Mouse (Mus musculus): ENCODE results near the gene Crim1. TPM values are rescaled to one million over a fixed set of nuclear protein-coding genes. Genes with fewer than 3 reads are reported as not detected.

Crim1 gene
- 2.5 and 3.2 TPM in 2 replicates for polyA plus RNA-seq (2015; fragmentation: Nextera tagmentation; extraction: Ambion mirVana)

DNA sequence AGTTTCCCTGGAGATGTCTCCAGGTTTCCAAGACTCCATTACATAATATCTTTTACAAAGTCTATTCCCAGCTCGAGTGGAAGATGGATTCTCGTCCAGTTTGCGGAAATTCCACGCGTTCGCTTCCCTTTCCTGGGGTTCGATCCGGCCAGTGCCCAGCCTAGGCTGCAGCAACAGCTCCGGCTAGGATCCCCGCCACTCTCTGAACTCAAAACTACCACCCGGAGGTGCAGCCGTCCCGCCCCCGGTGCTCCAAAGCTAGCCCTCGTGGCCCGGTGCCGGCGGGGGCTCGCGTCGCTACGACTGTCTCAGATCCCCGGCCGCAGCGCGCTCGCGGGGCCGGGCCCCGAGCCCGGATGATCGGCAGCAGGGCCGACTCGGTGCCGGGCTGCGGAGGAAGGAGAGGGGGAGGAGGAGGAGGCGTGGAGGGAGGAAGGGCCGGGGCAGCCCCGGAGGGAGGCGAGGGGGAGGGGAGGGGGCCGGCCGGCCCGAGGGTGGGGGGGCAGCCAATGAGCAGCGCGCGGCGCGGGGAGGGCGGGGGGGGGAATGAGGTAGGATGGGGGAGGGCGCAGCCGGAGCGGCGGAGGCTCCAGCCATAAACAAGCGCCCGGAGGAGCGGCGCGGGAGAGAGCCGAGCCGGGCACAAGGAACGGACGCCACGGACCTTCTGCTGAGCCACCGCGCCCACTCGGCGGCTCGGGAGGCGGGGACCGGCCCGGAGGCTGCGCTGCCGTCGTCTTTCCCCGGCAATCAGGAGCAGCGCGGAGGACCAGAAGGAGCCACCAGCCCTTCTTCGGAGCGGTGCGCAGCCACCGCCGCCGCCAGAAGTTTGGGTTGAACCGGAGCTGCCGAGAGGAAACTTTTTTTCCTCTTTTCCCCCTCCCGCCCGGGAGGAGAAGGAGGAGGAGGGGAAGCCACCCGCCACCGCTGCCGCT is at the start of gene Crim1:
Crim1 (plus strand) TSS at position 623 of the 935 bp plus-strand sequence.
- Histone ChIP-seq H3K9ac (peak within 1 kb of the TSS; percentile 83), H3K9me3 (replicated peaks) (no peaks in the 10 kb centered on the region), H3K27me3 (peaks cover 7% of the 10 kb centered on the region; the same call in 1 of the 2 replicates), H3K4me3 (peak within 1 kb of the TSS; percentile 87), H3K27ac (peak within 1 kb of the TSS; percentile 93), H3K4me2 (peak within 1 kb of the TSS; percentile 99), H3K36me3 (no peaks in the 10 kb centered on the region), H3K4me1 (replicated peaks) (peaks cover 37% of the 10 kb centered on the region)
- peak; percentile 85 for ATAC-seq (replicated peaks; ENCODE audit: insufficient number of reproducible peaks, insufficient read depth, low FRiP score, low read depth)
- WGBS, result under 1% methylated on average over 74 of the region's 90 CpGs

DNA sequence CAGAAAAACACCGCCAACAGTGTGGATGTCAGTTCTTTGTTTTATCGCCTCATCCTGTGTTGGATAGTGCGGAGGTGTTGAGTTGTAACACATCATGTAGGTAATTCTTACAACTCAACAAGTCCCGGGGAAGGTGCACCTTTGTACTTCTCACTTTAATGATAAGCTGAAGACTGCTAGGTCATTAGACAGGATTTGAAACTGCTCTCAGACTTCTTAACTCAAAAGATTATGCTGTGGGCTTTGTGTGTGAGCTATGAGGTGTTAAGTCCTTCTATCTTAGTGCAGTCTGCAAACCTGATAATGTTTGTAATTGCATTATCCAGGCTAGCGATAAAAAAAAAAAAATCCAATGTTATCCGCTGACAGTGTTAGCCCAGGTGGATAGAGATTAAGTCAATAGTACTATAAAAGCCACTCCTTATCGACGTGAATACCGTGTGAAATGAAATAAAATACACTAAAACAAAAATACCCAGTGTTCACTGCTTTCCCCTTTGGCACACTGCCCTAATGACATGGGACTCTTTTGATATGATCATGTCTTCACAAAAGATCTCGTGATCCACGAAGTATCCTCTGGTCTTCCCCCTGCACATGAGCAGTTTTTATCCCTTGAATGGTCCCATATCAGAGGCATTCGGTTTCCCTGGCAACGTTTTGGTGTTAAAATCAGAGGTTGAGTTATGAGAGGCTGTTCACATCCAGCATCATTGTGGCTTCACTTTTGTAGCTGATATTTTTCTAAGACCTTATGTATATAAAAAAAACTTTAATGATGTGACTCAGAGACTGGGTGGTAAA is 48.4 kb upstream of the Crim1 start:
- Histone ChIP-seq H3K27ac (no peak overlapping the region), H3K9ac (no peak overlapping the region), H3K4me1 (replicated peaks) (no peaks in the 10 kb centered on the region), H3K4me3 (no peak overlapping the region), H3K36me3 (no peaks in the 10 kb centered on the region), H3K9me3 (replicated peaks) (no peaks in the 10 kb centered on the region), H3K4me2 (no peak overlapping the region), H3K27me3 (peaks cover 3% of the 10 kb centered on the region)
- 47% methylated on average over 13 of the region's 13 CpGs for WGBS
- no peak for ATAC-seq (replicated peaks; ENCODE audit: insufficient number of reproducible peaks, insufficient read depth, low FRiP score, low read depth)

DNA sequence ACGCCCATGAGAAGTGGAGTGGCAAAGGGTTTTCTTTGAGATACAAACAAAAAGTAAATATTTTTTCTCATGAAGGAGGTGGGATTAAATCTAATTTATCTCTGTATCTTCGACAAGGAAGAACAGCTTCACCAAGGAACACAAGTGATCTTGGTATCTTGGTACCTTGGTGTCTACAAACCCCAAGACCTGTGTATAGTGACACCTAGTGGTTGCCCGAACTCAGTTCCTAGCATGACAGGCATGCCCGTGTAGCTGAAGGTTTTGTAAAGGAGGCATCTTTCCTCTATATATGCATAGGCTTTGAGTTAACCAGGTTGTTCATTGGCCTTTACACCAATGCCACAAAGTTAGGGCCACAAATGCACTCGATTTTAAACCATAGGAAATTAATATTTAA is 36.8 kb upstream of the Crim1 start:
- no peaks in the 10 kb centered on the region for H3K27me3 ChIP-seq
- H3K9ac ChIP-seq, result no peak overlapping the region
- no peak overlapping the region for H3K4me2 ChIP-seq
- H3K27ac ChIP-seq, result no peak overlapping the region
- WGBS, result 23% methylated on average over 5 of the region's 5 CpGs
- no peaks in the 10 kb centered on the region for H3K36me3 ChIP-seq
- no peaks in the 10 kb centered on the region for H3K9me3 ChIP-seq (replicated peaks)
- H3K4me1 ChIP-seq (replicated peaks), result no peaks in the 10 kb centered on the region
- no peak for ATAC-seq (replicated peaks; ENCODE audit: insufficient number of reproducible peaks, insufficient read depth, low FRiP score, low read depth)
- no peak overlapping the region for H3K4me3 ChIP-seq

DNA sequence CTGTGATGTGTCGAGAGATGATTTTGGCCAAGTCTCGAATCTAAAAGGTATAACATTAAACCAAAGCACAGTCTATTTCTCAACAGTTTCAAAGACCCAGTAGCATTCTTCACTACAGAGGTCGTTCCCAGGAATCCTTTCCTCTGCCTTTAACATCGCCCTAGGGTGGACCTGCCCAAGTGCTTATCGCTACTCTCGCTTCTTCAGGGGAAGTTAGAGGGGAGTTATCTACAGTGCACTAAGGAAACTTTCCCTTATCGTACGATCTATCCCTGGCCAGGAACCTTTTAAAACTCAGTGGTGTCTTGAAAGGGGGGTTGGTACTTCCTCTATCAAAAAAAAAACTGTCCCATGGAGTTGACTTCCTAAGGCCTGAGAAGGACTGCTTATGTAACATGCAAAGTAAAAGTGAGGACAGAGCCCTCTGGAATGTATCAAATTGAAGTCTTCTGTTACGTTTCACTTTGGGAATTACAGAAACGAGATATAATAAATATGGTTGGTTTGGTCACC is 36.3 kb upstream of the Crim1 start:
- no peak overlapping the region for H3K9ac ChIP-seq
- no peaks in the 10 kb centered on the region for H3K4me1 ChIP-seq (replicated peaks)
- no peak for ATAC-seq (replicated peaks; ENCODE audit: insufficient number of reproducible peaks, insufficient read depth, low FRiP score, low read depth)
- H3K4me2 ChIP-seq, result no peak overlapping the region
- no peaks in the 10 kb centered on the region for H3K9me3 ChIP-seq (replicated peaks)
- 54% methylated on average over 10 of the region's 10 CpGs for whole genome bisulfite sequencing
- H3K4me3 ChIP-seq, result no peak overlapping the region
- no peaks in the 10 kb centered on the region for H3K27me3 ChIP-seq
- H3K27ac ChIP-seq, result no peak overlapping the region
- no peaks in the 10 kb centered on the region for H3K36me3 ChIP-seq

DNA sequence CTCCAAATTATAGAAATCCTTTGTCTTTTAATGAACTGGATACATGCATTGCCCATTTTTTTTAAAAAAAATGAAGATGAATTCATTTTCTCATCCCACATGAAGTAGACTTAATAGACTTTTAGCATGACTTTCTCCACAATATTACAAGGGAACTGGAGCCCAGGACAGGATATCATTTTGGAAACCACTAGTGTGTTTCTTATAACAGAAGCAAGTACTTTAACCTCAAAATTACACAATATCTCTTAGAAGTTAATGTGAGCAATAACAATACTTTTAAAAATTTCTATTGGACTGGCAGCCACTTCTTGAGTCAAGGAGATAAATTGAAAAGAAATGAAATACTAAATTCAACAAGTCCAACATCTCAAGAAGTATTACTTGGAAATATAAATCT is 34.2 kb upstream of the Crim1 start:
- no peaks in the 10 kb centered on the region for H3K9me3 ChIP-seq (replicated peaks)
- no peaks in the 10 kb centered on the region for H3K36me3 ChIP-seq
- H3K4me3 ChIP-seq, result no peak overlapping the region
- no peak for ATAC-seq (replicated peaks; ENCODE audit: insufficient number of reproducible peaks, insufficient read depth, low FRiP score, low read depth)
- H3K27me3 ChIP-seq, result no peaks in the 10 kb centered on the region
- H3K9ac ChIP-seq, result no peak overlapping the region
- H3K4me1 ChIP-seq (replicated peaks), result no peaks in the 10 kb centered on the region
- H3K27ac ChIP-seq, result no peak overlapping the region
- H3K4me2 ChIP-seq, result no peak overlapping the region

DNA sequence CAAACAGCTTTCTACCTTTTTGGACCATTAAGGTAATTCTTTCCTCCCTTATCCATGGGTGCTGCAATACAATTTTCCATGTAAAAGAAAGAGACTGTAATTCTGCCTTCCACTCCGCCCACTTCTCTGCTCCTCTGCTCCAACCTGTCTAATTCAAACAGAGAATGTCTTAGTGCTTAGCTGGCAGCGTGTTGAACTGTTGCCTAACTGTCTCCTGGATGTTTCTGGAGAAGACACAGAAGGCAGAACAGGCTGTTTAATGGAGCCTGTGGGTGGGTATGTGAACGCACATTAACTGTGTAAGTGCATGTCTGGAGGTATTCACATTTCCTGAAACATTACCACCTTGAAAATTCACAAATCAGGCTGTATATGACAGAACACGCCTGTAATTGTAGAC is 33.5 kb upstream of the Crim1 start:
- no peak overlapping the region for H3K9ac ChIP-seq
- H3K4me1 ChIP-seq (replicated peaks), result no peaks in the 10 kb centered on the region
- H3K27ac ChIP-seq, result no peak overlapping the region
- no peaks in the 10 kb centered on the region for H3K9me3 ChIP-seq (replicated peaks)
- ATAC-seq (replicated peaks; ENCODE audit: insufficient number of reproducible peaks, insufficient read depth, low FRiP score, low read depth), result no peak
- H3K27me3 ChIP-seq, result no peaks in the 10 kb centered on the region
- no peak overlapping the region for H3K4me2 ChIP-seq
- H3K36me3 ChIP-seq, result no peaks in the 10 kb centered on the region
- WGBS, result 76% methylated on average over 4 of the region's 4 CpGs
- no peak overlapping the region for H3K4me3 ChIP-seq

DNA sequence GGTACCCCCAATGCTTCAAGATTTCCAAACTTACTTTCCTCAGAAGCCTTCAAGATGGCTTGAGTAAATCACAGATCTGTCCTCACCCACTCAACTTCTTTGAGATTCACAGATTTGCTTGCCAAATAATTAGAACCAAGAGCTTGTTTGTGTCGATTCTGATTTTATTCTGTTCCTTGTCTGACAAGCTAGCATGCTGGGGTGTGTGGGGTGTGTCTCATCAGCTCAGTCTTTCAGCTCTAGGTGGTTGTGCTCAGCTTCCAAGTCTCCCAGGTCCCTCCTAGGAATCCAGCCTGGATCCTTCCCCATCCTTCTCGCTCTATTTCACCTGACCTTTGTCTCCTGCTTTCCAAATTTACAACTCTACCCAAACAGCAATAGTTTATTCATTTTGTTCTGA is 27.7 kb upstream of the Crim1 start:
- H3K4me1 ChIP-seq (replicated peaks), result no peaks in the 10 kb centered on the region
- 51% methylated on average over 2 of the region's 2 CpGs for WGBS

DNA sequence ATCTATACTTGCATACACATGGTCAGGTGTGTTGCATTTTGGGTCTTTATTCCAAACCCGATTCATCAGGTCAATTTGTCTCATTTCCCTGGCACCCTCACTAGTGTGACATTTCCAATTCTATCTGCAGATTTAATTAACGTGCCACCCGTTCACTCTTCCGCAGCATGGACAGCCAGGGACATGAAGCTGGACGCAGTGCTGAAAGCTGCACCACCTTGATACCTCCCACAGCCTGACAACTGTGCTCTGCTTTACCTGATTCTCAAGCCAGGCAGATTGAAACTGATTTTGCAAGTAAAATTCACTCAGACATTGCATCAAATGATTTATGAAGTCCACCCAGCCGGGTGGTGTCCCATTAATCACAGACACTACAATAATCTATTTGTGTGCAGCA is 19.3 kb upstream of the Crim1 start:
- Histone ChIP-seq H3K27me3 (no peaks in the 10 kb centered on the region), H3K9me3 (replicated peaks) (no peaks in the 10 kb centered on the region), H3K27ac (no peak overlapping the region), H3K4me1 (replicated peaks) (no peaks in the 10 kb centered on the region), H3K36me3 (no peaks in the 10 kb centered on the region), H3K9ac (no peak overlapping the region), H3K4me2 (no peak overlapping the region), H3K4me3 (no peak overlapping the region)
- 82% methylated on average over 6 of the region's 6 CpGs for WGBS
- no peak for ATAC-seq (replicated peaks; ENCODE audit: insufficient number of reproducible peaks, insufficient read depth, low FRiP score, low read depth)

More for the DNA sequence above, 27.7 kb upstream of the Crim1 start:
- no peak overlapping the region for H3K4me3 ChIP-seq
- H3K27ac ChIP-seq, result no peak overlapping the region
- H3K36me3 ChIP-seq, result no peaks in the 10 kb centered on the region
- no peaks in the 10 kb centered on the region for H3K9me3 ChIP-seq (replicated peaks)
- no peaks in the 10 kb centered on the region for H3K27me3 ChIP-seq
- H3K4me2 ChIP-seq, result no peak overlapping the region
- no peak for ATAC-seq (replicated peaks; ENCODE audit: insufficient number of reproducible peaks, insufficient read depth, low FRiP score, low read depth)
- no peak overlapping the region for H3K9ac ChIP-seq

DNA sequence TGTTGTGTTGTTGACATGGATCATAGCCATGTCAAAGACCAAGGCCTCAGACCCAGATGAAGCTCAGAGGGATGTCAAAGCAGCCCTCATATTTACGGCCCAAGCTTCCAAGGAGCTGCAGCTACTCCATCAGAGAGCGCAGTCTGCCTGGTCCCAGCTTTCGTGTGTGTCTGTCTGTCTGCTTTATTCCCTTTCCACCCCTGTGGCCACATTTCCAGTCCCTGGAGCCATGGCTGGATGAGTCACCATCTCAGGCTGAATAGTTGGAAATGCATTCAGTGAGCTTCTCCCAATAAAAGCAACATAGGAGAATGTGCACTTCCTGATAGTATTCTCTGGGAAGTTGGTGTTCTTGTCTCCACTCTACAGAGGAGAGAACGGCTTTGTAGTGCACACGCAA is 3.9 kb upstream of the Crim1 start:
- peaks cover 17% of the 10 kb centered on the region for H3K4me1 ChIP-seq (replicated peaks)
- H3K4me2 ChIP-seq, result no peak overlapping the region
- peaks cover 2% of the 10 kb centered on the region; the same call in 1 of the 2 replicates for H3K27me3 ChIP-seq
- no peaks in the 10 kb centered on the region for H3K36me3 ChIP-seq
- H3K9ac ChIP-seq, result no peak overlapping the region
- no peak for ATAC-seq (replicated peaks; ENCODE audit: insufficient number of reproducible peaks, insufficient read depth, low FRiP score, low read depth)
- WGBS, result 82% methylated on average over 5 of the region's 5 CpGs
- no peak overlapping the region for H3K4me3 ChIP-seq
- no peaks in the 10 kb centered on the region for H3K9me3 ChIP-seq (replicated peaks)
- H3K27ac ChIP-seq, result no peak overlapping the region

DNA sequence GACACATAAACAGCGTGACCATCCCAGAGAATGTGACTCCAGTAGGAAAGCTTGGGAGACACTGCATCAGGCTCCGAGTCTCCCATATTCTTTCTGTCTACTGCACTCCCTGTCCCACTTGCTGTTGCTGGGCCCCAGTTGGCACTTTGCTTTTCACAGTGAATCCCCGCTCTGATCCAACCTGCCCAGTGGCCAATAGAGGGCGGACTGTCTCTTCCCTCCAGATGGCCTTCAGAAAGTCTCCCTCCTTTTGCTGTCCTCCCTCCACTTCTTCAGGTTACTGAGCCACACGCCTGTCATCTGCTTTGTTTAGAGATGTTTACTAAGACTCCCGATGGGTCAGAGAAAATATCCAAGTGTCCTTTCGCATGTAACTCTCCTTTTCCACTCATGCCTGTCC is 2.9 kb upstream of the Crim1 start:
- no peak overlapping the region for H3K4me2 ChIP-seq
- WGBS, result 26% methylated on average over 7 of the region's 7 CpGs
- H3K4me3 ChIP-seq, result no peak overlapping the region
- peaks cover 7% of the 10 kb centered on the region; the same call in 1 of the 2 replicates for H3K27me3 ChIP-seq
- H3K4me1 ChIP-seq (replicated peaks), result peaks cover 26% of the 10 kb centered on the region
- H3K9ac ChIP-seq, result no peak overlapping the region
- H3K27ac ChIP-seq, result no peak overlapping the region
- H3K36me3 ChIP-seq, result no peaks in the 10 kb centered on the region
- ATAC-seq (replicated peaks; ENCODE audit: insufficient number of reproducible peaks, insufficient read depth, low FRiP score, low read depth), result no peak
- H3K9me3 ChIP-seq (replicated peaks), result no peaks in the 10 kb centered on the region

DNA sequence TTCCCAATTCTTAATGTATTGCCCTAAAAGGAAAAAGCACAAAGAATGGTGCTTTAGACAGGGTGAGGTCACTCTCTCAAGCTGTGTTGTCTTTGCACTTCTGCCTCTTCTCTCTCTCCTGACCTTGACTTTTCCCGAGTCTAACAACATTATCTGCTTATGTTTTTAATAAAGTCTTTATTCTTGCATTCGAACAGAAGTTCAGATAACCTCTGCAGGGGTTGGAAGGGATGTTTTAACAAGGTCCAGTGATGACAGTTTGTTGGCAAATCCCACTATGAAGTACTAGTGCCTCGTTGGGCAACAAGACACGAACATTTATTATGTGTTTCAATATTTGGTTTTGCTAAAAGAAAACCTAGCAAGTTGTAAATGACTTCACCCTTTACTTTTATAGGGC is 1.9 kb upstream of the Crim1 start:
- peaks cover 36% of the 10 kb centered on the region for H3K4me1 ChIP-seq (replicated peaks)
- H3K4me3 ChIP-seq, result no peak overlapping the region
- H3K4me2 ChIP-seq, result no peak overlapping the region
- H3K36me3 ChIP-seq, result no peaks in the 10 kb centered on the region
- no peak overlapping the region for H3K27ac ChIP-seq
- no peak overlapping the region for H3K9ac ChIP-seq
- H3K9me3 ChIP-seq (replicated peaks), result no peaks in the 10 kb centered on the region
- H3K27me3 ChIP-seq, result peaks cover 7% of the 10 kb centered on the region; the same call in 1 of the 2 replicates
- ATAC-seq (replicated peaks; ENCODE audit: insufficient number of reproducible peaks, insufficient read depth, low FRiP score, low read depth), result no peak
- WGBS, result 19% methylated on average over 4 of the region's 4 CpGs
